Mouse (Mus musculus) WW6 (cell line): ENCODE measurements around the gene Csnk2b.

Experiments used
- DNase-seq: peaks from one replicate; pipeline ENCODE4 v3.0.0-alpha.2; 2013; ENCODE audit warnings: low read depth, low spot score

The Csnk2b gene

GRCm38 (mm10) chr17:35121871-35122303, at the start of gene Csnk2b:
Gene Csnk2b, minus strand, starts transcription at chr17:35122053.
- no peak for DNase-seq

GRCm38 (mm10) chr17:35168541-35169207, 46.8 kb upstream of the Csnk2b start:
- DNase-seq = no peak

GRCm38 (mm10) chr17:35167794-35168193, 45.9 kb upstream of the Csnk2b start:
- DNase-seq = no peak

GRCm38 (mm10) chr17:35166352-35167035, 44.6 kb upstream of the Csnk2b start:
- peak; percentile 86 for DNase-seq

GRCm38 (mm10) chr17:35165451-35166155, 43.8 kb upstream of the Csnk2b start:
- no peak for DNase-seq

- DNase-seq = peak; percentile 96
Observed at GRCm38 (mm10) chr17:35164568-35165450, 43.0 kb upstream of the Csnk2b start, which contains the start of gene Prrc2a. Gene Prrc2a, minus strand, starts transcription at chr17:35164897.

- no peak for DNase-seq
Observed at GRCm38 (mm10) chr17:35164218-35164567, 42.3 kb upstream of the Csnk2b start.

GRCm38 (mm10) chr17:35163326-35164081, 41.7 kb upstream of the Csnk2b start:
- no peak for DNase-seq

GRCm38 (mm10) chr17:35162730-35163129, 40.9 kb upstream of the Csnk2b start:
- DNase-seq = no peak

GRCm38 (mm10) chr17:35162121-35162520, 40.3 kb upstream of the Csnk2b start:
- DNase-seq = no peak

GRCm38 (mm10) chr17:35161421-35161820, 39.6 kb upstream of the Csnk2b start:
- DNase-seq = no peak

GRCm38 (mm10) chr17:35159638-35160037, 37.8 kb upstream of the Csnk2b start:
- no peak for DNase-seq

GRCm38 (mm10) chr17:35158850-35159593, 37.2 kb upstream of the Csnk2b start:
- DNase-seq = no peak

GRCm38 (mm10) chr17:35157661-35158175, 35.9 kb upstream of the Csnk2b start:
- DNase-seq = no peak

GRCm38 (mm10) chr17:35157254-35157653, 35.4 kb upstream of the Csnk2b start:
- DNase-seq = no peak

GRCm38 (mm10) chr17:35156461-35157200, 34.8 kb upstream of the Csnk2b start:
- DNase-seq = no peak

- DNase-seq = no peak
Observed at GRCm38 (mm10) chr17:35155451-35155850, 33.6 kb upstream of the Csnk2b start.

- DNase-seq = no peak
Observed at GRCm38 (mm10) chr17:35154616-35155015, 32.8 kb upstream of the Csnk2b start.

GRCm38 (mm10) chr17:35153931-35154330, 32.1 kb upstream of the Csnk2b start:
- DNase-seq = no peak
